Mouse (Mus musculus) 3T3-L1 (cell line): ENCODE data around the gene Kcnk4.
A peak's percentile ranks its signal among the peaks of the same experiment; 100 is the strongest.
"Not testable (repeated sequence)": the region's sequence is repeated elsewhere in the genome, so short reads cannot be mapped to it uniquely, and the experiment has no call there.

ENCODE experiments used
- DNase-seq: peaks from one replicate; pipeline ENCODE4 v3.0.0-alpha.2; 2015; ENCODE audit warnings: low read depth, low spot score

Kcnk4 gene

DNA sequence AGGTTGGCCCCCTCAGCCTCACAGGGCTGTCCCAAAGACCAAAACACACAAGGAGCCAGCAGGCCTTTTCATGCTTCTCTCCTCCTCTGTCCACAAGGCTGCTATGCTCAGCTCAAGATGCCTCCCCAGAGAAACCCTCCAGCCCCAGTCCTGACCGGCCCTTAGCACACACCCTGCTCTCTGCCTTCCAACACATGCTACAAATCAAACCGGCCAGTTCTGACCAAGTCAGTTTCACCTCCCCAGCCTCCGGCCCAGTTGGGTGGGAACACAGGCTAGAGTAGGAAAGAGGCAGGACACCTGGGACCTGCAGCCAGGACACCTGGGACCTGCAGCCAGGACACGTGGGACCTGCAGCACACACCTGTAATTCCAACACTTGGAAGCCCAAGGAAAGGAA, 17.8 kb downstream of the Kcnk4 start:
- no peak for DNase-seq

GRCm38 (mm10) chr19:6915276-6915675, 19.0 kb downstream of the Kcnk4 start:
- no peak for DNase-seq

DNA sequence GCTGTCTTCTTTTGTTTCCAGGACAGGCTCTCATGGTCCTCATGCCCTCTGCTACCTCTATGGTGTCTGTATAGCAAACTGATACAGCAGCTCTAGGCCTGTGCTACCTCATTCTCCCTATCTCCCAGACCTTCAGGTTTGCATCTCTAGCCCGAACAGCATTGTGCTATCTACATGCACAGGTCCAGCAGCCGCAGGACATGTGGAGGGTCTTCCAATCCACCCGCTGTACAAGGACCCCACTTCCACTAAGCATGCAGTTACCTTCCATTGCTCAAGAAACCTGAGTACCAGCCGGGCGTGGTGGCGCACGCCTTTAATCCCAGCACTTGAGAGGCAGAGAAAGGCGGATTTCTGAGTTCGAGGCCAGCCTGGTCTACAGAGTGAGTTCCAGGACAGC, 19.8 kb downstream of the Kcnk4 start:
- no peak for DNase-seq

GRCm38 (mm10) chr19:6913991-6914390, 20.3 kb downstream of the Kcnk4 start:
- DNase-seq = no peak

- no peak for DNase-seq
Observed at GRCm38 (mm10) chr19:6913036-6913435, 21.3 kb downstream of the Kcnk4 start.

- no peak for DNase-seq
Observed at GRCm38 (mm10) chr19:6912205-6912970, 21.9 kb downstream of the Kcnk4 start.

- DNase-seq = no peak
Observed at GRCm38 (mm10) chr19:6911101-6912074, 22.9 kb downstream of the Kcnk4 start.

DNA sequence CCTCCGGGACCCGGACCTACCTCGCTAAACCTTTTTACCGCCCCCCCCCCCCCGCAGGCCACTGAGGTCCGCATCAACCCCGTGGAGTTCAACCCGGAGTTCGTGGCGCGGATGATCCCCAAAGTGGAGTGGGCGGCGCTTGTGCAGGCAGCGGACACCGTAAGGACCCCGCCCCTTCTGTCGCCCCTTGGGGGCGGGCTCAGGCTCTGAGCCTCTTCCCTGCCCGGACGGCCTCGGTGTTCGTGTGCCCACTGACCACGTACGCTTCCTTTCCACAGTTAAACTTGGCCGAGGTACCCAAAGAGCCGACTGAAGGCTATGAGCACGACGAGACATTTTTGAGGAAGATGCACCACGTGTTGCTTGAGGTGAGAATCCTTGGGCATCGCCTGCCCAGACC, 24.0 kb downstream of the Kcnk4 start:
- DNase-seq = peak; percentile 75

- peak; percentile 98 for DNase-seq
Observed at GRCm38 (mm10) chr19:6909507-6910289, 24.6 kb downstream of the Kcnk4 start, which contains the start of the genes Trmt112 and Prdx5. Trmt112 (plus strand) TSS chr19:6909698. Prdx5 (minus strand) TSS chr19:6910106.

DNA sequence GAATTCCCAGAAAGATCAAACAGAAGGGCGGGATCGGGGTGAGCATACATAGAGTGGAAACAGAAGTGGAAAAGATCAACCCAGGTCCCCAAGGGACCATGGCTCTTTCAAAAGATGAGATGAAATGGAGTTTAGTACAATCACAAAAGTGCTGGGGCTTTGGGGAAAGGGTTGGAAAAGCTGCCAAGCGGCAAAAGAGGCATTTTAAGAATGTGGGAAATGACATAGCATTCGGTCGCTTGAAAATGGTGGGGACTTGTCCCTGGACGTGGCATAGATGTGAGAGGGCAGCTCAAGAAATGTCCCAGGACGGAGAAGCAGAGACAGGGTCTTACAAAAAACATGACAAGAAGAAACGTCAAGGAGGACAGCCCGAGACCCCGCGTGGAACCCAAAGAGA, 25.3 kb downstream of the Kcnk4 start:
- DNase-seq = peak; percentile 49

GRCm38 (mm10) chr19:6907811-6908540, 26.3 kb downstream of the Kcnk4 start:
- DNase-seq = peak; percentile 37

GRCm38 (mm10) chr19:6907094-6907493, 27.2 kb downstream of the Kcnk4 start:
- no peak for DNase-seq

- DNase-seq = no peak
Observed at GRCm38 (mm10) chr19:6906199-6906598, 28.1 kb downstream of the Kcnk4 start.

- DNase-seq = no peak
Observed at GRCm38 (mm10) chr19:6905498-6906159, 28.7 kb downstream of the Kcnk4 start.

GRCm38 (mm10) chr19:6904846-6905245, 29.5 kb downstream of the Kcnk4 start:
- DNase-seq = no peak

- no peak for DNase-seq
Observed at GRCm38 (mm10) chr19:6903031-6903430, 31.3 kb downstream of the Kcnk4 start.

- DNase-seq = no peak
Observed at GRCm38 (mm10) chr19:6899641-6900040, 34.7 kb downstream of the Kcnk4 start.

DNA sequence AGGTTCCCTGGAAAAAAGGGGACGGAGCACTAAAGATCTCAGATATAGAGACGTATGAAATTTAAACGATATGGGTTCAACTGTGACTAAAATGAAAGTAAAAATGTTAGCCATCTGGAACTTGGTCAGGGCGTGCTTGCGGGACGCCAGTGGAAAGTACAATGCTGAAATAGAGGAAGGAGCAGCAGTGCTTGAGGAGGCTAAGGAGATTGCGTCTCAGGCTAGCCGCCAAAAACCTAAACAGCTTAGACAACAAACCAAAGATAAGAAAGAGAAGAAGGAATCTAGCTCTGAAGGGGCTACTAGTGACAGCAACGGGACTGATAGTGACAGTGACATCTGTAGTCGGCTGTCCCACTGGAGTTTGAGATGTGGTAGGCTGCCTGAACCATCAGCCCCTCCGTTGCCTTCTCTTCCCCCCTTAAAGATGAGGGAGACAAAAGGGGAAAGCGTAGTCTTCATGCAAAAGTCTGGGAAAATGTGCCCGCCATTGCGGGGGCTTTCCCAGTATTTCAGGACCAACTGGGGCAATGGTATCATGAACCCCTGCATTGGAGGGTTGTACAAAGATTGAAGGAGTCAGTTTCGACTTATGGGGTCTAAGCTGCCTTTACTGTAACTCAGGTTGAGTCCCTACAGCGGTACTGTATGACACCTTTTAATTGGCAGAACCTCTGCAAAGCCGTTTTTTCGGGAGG, 38.6 kb downstream of the Kcnk4 start:
- DNase-seq = not testable (repeated sequence)

DNA sequence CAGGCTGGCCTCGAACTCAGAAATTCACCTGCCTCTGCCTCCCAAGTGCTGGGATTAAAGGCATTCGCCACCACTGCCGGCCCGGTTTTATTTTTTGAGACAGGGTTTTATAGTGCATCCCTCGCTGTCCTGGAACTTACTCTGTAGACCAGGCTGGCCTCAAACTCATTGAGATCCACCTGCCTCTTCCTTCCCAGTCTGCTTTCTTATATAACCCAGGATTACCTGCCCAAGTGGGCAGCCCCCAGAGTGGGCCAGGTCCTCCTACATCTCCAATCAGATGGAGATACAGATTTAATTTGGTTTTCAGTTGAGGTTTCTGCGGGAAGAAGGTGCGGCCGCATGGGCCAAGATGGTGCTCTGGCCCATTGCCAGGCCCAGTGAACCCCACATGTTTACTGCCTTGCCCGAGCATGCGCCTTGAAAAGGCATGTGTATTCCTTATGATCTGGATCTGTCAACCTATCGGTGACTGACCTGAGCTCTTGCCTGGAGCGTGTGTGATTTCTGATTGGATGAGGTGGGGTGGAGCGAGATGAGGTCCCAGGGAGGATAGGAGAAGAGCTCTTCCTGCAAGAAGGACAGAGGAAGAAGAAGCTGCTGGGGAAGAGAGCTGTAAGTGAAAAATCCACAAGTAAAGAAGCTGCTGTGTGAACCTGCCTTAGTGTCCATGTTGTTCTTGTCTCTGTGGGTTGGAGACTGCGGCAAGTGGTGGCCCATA, 40.4 kb downstream of the Kcnk4 start:
- no peak for DNase-seq
